Mouse (Mus musculus): ENCODE measurements around the gene Psmd3. TPM values are rescaled to one million over a fixed set of nuclear protein-coding genes. Genes with fewer than 3 reads are reported as not detected.
A peak's percentile ranks its signal among the peaks of the same experiment; 100 is the strongest.
"Not testable (repeated sequence)": the region's sequence is repeated elsewhere in the genome, so short reads cannot be mapped to it uniquely, and the experiment has no call there.

Psmd3 gene
- total RNA-seq, 4 experiments from 2014 or later = 115 to 128 (median 124) TPM

DNA sequence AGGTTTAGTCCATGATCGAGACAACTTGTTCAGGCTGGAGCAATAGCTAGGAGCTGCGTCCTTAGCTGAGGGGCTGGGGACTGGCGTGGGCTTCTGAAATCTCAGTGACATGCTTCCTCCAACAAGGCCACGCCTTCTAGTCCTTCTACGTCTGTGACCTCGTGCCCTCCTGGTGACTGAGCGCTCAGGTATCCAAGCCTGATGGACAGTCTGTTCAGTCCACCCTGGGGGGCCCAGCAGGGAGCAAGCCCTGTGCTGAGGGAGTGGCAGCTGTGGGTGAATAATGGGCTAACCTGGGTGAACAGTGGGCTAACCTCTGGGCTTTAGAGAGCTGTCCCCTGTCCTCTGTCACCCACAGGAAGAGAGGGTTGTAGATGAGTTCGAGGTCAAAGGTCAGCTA, 5.7 kb downstream of the Psmd3 start:
- DNase-seq (ENCODE audit: low spot score in 2 of 2) = no peak

DNA sequence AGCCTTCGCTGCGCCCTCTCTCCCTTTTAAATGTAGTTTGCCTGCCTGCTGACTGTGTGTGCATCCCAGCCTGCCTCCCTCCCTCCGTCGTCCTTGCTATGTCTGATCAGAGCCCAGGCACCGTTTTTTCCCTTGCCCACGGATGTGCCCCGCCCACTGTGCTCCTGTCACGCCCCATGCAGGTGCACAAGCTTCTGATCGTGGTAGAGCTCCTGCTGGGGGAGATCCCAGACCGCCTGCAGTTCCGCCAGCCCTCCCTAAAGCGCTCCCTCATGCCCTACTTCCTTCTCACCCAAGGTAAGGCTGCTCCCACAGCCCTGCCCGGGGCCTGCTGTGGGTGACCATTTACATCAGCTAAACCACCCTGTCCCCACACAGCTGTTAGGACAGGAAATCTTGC, 10.8 kb downstream of the Psmd3 start:
- DNase-seq (ENCODE audit: low spot score in 2 of 2) = no peak

DNA sequence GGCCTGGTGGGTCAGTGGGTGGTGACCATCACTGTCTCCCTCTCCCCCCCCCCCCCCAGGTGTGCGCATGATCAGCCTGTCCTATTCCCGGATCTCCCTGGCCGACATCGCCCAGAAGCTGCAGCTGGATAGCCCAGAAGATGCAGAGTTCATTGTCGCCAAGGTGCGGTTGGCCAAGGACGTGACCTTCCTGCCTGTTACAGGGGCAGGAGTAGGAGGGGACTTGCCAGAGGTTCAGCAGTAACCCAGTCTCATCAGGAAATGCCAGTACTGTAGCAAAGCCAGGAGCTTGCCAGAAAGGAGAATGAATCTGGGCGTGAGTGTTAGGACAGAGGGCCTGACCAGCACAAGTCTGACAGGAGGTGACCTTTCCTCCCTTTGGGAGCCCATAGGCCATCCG, 11.4 kb downstream of the Psmd3 start:
- no peak for DNase-seq (ENCODE audit: low spot score in 2 of 2)

DNA sequence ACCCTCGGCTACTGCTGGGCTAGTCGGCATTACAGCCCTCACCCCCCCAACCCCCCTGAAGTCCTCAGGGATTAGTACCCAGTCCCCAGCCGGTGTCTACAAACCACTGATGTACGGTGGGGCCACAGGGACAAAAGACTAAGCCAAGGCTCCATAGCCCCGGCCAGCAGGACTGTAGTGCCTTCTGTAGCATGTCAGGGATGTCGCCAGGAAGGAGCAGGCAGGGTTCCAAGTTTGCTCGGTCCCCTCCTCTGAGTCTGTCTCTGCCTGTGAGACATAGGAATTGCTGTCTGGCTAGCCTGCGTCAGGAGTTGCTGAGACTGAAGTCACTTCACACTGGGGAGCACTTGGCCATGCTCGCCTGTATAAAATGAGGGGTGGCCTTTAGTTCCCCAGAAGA, 11.9 kb downstream of the Psmd3 start:
- no peak for DNase-seq (ENCODE audit: low spot score in 2 of 2)

DNA sequence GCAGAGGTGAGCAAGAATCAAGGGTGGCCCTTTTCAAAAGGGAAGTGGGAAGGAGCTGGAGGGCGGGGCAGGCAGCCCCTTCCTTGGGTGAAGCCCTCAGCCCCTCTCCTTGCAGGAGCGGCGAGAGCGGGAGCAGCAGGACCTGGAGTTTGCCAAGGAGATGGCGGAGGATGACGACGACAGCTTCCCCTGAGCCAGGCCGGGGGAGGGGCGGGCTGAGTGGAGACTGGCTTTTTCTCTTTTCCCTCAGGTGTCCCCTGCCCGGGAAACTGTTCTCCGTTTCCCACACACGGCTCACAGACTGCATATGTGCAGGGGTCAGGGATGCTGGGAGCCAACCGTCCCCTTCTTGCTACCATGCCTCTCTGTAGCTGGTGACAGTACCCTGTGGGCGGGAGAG, 13.1 kb downstream of the Psmd3 start:
- no peak for DNase-seq (ENCODE audit: low spot score in 2 of 2)

DNA sequence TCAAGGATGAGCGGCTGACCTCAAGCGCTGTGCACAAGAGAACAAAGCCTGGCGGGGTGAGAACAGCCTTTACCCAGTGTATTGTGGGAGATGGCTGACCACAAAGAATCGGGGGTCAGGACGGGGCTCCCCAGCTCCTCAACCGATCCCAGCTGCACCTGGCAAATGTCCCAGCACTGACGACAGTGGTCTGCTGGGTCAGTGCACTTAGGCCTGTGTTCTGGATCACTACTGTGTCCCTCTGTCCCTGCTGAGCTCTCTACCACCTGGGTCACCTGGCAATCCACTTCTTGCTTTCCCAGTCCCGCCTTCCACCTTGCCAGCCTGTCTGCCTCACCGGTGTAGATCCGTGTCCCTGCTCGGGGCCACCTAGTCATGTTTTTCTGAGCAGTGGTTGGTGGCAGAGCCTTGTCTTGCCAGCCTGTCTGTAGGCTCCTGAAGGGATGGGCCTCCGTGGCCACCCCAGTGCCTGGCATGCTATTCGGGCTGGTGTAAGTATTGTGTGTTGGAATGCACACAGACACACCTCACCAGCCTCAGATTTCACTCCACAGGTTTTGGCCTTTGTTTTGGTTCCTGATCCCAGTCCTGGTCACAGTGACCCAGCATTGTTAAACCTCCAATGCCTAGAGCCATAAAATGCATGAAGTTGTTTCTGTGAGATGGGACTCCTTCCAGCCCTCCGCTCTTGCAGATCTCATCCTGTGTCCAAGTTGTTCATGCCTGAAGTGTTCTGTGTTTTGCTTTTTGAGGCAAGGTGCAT, 14.3 kb downstream of the Psmd3 start:
- DNase-seq (ENCODE audit: low spot score in 2 of 2) = no peak

DNA sequence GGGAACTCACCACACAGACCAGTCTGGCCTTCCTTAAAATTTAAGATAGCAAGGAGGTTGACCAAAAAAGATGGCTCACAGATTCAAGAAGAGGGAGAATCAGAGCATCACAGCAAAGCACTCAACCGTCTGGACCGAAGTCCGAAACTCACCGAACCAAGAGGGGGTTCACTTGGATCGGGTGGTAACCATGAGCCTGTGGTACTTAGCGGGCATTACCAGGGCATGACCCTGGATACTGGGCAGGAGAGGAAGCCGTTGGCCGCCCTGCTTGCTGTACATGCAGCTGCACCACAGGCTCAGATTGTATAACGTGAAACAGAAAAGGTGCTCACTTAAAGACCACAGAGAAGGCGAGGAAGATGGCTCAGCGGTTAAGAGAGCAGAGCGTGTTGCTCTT, 14.9 kb downstream of the Psmd3 start:
- no peak for DNase-seq (ENCODE audit: low spot score in 2 of 2)

DNA sequence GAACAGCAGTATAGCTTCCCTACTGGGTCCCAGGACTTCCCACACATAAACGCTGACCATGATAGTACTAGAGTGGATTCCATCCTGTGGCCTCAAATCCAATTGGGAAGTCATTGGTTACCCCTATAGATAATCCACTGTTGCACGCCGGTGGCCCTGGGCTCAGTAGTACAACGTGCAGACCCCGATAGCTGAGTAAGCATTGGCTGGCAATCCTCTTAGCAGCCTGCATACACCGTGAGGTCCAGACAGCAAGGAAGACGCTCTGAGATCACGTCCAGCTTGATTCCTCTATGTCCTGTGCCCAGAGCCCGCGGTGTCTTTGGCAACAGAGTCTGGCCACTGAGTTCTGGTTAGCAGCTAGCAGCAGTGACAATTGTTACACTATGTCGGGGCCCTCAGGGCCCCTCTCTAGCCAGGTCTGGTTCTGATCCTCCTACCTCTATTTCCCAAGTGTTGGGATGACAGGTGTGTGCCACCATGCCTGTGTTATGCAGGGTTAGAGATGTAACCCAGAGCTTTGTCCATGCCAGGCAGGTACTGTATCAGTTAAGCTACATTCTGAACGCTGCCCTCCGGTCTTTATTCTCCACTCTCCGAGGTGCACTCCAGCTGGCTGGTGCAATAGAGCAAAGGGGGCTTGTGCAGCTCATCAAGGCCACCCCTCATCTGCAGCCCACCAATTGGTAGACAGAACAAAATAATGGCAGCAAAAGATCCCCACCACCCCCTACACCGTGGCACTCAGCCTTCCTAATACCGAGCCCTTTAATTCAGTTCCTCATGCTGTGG, 16.7 kb downstream of the Psmd3 start:
- DNase-seq (ENCODE audit: low spot score in 2 of 2) = no peak

DNA sequence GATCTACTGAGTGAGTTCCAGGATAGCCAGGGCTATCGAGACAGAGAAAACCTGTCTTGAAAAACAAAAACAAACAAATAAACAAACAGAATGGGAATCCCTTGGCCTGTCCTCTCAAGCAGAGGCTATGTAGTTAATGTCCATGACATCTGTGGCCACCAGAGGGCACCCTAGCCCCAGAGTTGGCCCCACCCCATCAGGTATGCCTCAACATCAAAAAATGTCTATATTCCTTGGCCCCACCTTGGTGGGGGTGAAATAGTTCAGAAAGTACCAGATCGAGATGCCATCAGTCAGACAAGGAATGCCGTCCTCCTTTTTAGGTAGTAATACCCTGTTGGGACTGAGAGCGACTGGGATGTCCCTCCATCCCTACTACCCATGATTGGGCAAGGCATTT, 17.6 kb downstream of the Psmd3 start:
- DNase-seq (ENCODE audit: low spot score in 2 of 2) = peak in 1 of 2 experiments; percentile 79

DNA sequence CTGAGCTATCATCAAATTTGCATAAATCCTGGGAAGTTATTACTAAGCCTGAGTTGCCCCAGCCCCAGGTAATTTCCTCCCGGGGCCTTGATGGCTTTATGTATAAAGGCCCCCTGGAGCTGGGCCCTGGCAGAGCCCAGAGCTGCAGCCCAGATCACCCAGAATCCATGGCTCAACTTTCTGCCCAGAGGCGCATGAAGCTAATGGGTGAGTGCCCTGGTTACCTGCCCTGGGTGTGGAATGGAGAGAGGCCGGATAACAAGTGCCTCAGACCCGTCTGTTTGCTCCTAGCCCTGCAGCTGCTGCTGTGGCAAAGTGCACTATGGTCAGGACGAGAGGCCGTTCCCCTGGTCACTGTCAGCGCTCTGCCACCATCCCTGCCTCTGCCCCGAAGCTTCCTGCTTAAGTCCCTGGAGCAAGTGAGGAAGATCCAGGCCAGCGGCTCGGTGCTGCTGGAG, 18.9 kb downstream of the Psmd3 start, which contains the start of gene Csf3:
Gene Csf3, plus strand, starts transcription at position 51 of the 458 bp plus-strand sequence.
- no peak for DNase-seq (ENCODE audit: low spot score in 2 of 2)

DNA sequence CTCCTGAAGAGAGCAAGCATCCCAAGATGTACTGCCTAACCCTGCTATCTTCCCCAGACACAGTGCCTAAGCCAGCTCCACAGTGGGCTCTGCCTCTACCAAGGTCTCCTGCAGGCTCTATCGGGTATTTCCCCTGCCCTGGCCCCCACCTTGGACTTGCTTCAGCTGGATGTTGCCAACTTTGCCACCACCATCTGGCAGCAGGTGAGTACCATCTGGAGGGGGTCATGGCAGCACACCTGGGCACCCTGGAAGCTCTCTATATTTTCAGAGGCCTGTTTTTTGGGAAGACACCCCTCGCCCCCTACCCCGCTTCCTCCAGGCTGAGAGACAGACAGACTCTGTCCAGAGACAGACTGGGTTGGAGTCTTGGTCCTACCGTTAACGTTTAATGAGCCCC, 20.0 kb downstream of the Psmd3 start:
- no peak for DNase-seq (ENCODE audit: low spot score in 2 of 2)

DNA sequence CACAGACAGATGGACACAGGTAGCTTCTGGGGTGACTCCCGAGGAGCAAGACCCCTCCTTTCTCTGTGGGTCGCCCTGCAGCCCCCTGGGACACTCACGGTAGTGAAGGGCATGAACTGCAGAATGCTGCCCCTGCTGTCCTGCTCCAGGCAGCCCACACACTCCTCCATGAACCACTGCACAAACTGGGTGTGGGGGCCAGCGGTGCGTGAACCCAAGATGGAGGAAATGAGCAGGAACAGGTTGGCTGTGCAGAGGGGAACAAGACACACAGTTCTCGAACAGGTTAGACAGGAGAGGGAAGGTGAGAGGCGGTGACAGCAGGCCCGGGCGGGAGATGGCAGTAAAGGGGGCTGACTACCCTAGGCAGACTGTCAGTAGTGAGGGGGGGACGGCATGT, 22.7 kb downstream of the Psmd3 start:
- DNase-seq (ENCODE audit: low spot score in 2 of 2) = no peak

DNA sequence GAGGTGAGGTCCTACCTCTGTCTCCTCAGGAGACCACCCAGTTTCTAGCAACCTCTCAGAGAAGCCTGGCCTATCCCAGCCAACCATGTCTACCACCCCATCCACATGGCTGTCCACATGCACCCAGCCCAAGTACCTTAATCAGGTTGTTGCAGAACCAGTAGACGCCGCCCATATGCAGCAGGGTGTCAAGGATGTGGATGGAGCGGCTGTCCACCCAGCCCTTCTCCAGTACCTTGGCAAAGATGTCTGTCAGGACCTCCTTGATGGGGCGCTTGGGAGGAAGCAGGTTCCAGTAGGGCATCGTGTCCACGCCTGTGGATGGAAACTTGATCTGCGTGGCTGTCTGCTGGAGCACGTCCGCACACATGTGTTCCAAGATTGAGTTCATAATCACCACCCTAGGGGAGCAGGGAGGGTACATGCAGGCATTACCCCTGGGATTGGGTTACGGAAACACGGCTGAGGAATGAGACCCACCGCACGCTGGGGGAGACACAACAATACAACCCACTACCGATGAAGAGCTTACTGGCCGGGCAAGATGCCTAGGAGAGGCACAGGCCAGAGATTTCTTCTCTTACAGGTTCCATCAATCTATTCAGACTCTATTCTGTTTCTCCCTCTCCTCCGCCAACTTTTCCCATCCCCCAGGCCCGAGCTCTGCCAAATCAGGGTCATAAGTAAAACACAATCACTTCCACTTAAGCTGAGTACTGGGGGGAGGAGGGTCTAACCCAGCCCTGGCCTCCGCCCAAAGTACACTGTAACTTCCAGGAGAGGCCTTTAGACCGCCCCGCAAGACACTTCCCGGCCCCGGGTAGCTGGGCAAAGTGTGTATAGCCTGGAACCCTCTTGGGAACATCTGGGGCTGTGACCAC, 25.3 kb downstream of the Psmd3 start:
- no peak for DNase-seq (ENCODE audit: low spot score in 2 of 2)

DNA sequence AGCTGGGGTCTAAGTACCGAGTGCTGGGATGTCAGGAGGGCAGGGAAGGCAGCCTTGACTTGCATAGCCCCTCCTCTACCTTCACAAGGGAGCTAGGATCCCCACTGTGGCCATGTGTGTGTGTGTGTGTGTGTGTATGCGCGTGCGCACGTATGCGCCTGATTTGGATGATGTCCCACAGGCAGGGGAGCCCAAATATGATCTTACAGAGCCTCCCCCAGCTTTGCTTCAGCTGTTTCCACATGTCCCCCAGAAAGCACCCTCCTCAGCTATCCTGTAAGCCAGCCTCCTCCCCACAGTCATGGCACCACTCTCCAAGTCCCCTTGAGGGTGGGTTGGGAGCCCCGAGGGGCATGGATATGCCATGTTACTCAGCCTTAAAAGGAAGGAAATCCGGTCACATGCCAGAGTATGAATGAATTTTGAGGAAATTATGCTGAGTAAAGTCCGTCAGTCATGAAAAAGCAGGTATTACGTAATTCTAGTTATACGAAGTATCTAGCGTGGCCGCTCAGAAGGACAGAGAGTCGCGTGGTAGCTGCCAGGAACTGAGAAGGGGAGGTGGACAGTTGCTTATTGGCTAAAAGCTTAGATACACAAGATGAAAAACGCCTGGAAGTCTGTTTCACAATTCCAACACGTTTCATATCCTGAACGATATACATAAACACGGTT, 26.1 kb downstream of the Psmd3 start:
- DNase-seq (ENCODE audit: low spot score in 2 of 2) = no peak

DNA sequence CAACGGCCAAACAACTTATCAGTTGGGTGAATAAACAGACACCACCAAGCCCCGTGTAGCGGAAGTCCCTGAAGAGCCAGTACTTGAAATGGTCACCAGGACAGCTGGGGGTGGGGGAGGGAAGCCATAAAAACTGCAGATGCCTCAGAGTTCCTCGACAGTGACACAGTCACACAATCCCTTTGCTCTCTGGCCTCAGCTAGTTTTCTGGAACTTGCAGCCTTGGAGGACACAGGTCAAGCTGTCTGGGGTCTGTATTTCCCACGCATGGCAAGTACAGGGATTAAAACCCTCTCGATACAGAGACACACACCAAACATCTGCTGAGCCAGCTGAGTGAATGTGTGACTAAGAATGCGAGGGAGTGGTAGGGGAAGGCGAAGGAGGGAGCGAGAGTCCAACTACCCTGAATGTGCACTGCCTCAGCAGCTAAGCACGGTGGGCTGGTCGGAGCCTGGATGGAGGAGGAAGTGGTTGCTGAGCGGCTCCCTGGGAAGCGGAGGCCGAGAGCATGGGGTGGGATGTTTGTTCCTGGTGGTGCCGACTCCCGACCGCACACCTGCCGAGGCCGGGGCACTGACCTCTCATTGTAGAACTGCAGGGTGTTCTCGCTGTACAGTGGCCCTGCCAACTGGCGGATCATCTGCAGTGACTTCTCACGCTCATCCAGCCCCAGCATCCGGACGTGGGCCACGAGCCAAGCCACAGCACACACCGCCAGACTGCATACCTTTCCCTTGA, 26.8 kb downstream of the Psmd3 start:
- no peak for DNase-seq (ENCODE audit: low spot score in 2 of 2)

DNA sequence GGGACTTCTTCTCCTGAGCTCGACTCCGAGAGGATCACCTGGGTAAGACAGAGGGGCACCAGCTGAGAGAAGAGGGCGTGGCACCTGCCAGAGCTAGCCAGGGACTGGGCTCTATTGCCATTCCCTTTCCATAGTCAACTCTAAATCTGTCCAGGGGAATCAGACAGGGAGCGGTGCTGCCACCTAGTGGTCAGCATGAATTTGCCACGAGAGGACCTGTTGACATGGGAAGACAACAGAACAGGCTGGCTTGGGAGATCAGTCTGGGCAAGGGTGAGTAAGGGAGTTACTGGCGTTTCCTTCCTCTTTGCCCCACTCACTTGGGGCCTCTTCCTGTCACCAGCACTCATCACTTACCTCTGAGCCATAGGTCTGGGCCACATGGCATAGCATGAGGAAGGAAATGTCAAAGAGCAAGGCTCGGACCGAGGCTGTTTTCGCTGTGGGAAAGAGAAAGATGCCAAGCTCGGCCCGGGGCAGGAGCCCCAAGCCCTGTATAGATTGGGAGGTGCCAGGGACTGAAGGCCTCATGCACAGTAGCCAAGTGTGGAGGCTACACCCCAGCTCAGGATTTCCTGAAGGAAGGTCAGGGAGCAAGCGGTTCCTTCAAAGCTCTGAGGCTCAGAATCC, 28.2 kb downstream of the Psmd3 start:
- peak; percentile 56 to 81 for DNase-seq (ENCODE audit: low spot score in 2 of 2)

DNA sequence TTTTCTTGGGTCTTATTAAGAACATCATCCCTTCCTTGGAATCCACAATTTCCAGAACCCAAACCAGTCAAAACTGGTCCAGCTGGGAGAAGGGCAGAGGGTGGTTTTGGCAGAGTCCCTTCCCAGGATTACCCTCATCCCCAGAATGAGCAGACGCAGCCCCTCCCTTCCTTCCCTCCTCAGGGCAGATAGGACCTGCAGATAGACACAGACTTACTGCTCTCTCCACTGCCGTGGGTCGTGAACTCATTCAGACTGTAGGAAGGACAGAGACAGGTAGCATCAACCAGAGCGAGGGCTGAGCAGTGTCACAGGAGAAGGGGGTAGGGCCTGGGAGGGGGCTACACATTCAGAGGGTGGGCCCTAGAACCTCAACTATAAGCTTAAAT, 28.7 kb downstream of the Psmd3 start:
- DNase-seq (ENCODE audit: low spot score in 2 of 2) = no peak

DNA sequence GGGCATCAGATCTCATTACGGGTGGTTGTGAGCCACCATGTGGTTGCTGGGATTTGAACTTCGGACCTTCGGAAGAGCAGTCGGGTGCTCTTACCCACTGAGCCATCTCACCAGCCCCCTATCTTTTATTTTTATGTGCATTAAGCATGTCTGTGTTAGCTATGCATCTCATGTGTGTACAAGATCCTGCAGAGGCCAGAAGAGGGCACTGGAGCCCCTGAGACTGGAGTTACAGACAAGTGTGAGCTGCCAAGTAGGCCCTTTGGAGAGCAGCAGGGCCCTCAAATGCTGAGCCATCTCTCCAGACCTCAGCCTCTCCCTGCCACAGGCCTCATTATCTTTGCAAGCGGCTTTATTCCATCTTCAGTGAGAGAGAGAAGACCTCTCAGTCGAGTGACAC, 29.7 kb downstream of the Psmd3 start:
- DNase-seq (ENCODE audit: low spot score in 2 of 2) = not testable (repeated sequence)

DNA sequence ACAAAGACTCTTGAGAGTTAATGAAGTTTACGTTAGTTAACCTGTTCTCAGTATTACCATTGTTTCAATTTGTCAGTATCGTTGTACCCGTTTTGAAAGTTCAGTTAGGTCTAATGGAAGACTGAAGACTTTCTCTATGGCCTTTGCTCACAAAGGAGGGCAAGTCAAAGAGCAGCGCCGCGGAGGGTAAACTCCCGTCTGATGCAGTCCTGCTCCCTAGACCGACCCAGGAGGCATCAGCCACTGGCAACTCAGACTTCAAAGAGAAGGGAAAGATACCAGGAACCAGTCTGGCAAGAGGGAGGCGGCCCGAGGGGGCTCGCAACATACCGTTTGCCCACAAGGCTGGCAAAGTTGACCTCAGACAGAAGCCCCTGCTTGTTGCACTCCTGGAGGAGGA, 31.3 kb downstream of the Psmd3 start:
- DNase-seq (ENCODE audit: low spot score in 2 of 2) = no peak

DNA sequence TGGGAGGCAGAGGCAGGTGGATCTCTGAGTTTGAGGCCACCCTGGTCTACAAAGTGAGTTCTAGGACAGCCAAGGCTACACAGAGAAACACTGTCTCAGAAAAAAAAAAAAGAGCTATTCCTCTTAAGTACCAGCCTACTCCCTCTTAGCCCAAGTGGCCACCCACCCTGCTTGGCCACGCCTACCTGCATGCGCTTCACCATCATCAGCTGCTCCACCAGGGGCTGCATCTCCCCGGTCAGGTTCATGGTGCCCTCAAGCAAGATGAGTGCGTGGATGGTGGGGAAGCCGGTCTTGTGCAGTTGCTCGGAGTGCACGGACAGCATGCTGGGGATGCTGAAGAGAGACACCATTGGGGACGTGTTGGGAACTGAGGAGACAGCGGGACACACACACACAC, 33.6 kb downstream of the Psmd3 start:
- DNase-seq (ENCODE audit: low spot score in 2 of 2) = no peak

All from layer of hippocampus, adult 8-10 months (tissue).